Mouse (Mus musculus) 416B (cell line): ENCODE data around the gene Josd2.
A peak's percentile ranks its signal among the peaks of the same experiment; 100 is the strongest.

Source experiments
- DNase-seq: peaks from one replicate; pipeline ENCODE4 v3.0.0; 2011; ENCODE audit warnings: low read depth

The Josd2 gene

GRCm38 (mm10) chr7:44500046-44500445 lies 32.3 kb downstream of the Josd2 start:
- no peak for DNase-seq

GRCm38 (mm10) chr7:44501563-44502115 lies 33.9 kb downstream of the Josd2 start:
- peak; percentile 81 for DNase-seq

DNA sequence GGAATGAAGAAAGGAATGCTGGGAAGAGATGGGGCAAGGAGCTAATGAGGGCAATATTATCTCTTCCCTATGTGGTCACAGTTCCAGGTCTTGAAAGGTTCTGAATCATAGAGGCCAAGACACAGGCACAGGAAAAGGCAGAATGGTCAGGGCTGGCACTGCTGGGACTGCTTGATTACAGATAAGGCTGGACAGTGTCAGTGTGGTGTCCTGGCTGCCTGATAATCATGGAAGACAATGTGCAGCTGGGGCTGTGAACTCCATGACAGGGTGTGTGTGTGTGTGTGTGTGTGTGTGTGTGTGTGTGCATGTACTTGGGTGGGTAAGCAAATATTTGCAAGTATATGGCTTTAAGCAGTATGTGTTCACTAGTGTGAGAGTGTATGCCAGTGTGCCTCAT lies 39.7 kb downstream of the Josd2 start:
- peak; percentile 71 for DNase-seq

GRCm38 (mm10) chr7:44519240-44519913 lies 51.6 kb downstream of the Josd2 start:
- DNase-seq: peak; percentile 42

DNA sequence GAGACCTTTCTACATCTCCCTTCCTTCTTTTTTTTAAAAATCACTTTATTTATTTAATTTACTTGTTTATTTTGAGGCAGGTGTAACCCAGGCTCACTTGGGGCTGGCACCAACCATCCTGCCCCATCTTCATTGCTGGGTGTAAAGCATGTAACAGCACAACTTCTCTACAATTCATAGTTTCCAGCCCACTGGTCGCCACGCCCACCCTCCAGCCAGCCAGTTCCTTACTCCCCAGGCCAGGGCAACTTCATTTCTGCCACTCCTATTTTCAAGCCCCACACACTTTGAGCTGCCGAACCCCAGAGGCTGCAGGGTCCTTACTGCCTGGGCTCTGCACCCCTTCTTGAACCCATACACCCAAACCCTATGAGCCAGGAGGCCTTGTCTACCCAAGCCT lies 53.2 kb downstream of the Josd2 start:
- DNase-seq: no peak
